Mouse (Mus musculus) B cell, adult 2 months (primary cell): ENCODE measurements around the gene Ndufb11.

ENCODE experiments used
- DNase-seq, 2 experiments: peaks; one replicate each; pipeline ENCODE4 v3.0.0; 2022

Gene Ndufb11

DNA sequence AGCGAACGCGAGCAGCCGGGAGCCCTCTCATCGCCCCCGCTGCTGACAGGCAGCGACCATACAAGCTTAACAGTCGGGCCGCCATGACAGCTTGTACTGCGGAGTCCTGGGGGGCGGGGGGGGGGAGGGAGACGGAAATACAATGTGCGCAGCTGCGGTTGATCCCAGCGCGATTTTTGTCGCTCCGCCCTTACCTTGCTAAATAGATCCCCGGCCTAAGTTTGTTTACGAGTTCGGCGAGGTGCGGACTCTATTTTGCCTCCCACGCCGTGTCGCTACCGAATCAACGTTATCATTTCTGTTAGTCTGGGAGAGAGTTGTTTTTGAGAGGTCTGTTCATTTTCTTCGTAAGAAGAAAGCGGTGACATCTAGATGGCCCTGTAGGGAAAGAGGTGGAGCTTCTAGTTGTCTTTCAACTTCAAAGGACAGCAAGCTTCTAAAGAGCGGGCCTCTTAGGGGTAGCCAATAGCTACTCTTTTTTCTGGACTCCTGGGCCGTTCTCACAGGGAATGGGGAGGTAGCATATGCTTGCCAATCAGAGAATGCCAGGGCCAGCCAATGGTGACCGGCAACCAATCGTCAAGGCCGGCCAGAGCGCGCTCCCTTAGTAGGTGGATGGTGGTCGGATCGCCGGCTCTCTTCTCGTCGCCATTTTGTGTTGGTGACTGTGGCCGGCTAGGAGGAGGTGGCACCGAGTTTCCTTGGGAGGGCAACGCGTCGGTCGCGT is at the start of gene Ndufb11, which contains the start of gene Rbm10:
Ndufb11 (minus strand) TSS at position 444 of the 727 bp plus-strand sequence.
Rbm10 (plus strand) TSS at position 328 of the 727 bp plus-strand sequence.
- DNase-seq: peak; percentile 77 to 80

GRCm38 (mm10) chrX:20663444-20663790 is 46.0 kb upstream of the Ndufb11 start:
- no peak for DNase-seq

- peak; percentile 84 to 88 for DNase-seq
These were observed 45.5 kb upstream of the Ndufb11 start for GRCm38 (mm10) chrX:20662716-20663443.

GRCm38 (mm10) chrX:20662317-20662715 is 44.9 kb upstream of the Ndufb11 start:
- peak in 1 of 2 experiments; percentile 1 for DNase-seq

DNA sequence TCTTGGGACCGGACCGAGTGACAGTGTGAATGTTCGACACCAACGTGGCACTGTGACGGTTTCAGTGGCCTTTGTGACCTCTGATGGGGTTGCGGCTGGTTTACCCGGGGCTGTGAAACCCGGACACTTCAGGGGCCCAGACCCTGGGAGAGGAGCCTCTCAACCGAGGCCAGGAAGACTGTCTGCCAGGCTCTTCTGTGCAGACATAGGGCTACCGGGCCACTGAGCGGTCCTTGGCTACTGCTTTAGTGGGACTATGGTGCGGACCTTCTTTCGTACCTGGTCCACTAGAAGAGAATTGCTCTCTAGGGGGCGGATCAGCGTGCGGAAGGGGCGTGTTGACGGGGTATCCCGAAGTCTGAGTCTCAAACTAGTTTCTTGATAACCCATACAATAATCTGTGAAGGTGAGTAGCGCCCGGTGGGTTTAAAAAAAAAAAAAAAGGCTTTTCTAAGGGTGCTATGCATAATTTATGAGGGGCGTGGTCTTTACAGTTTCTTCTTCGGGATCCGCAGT is 41.5 kb upstream of the Ndufb11 start:
- peak; percentile 24 to 32 for DNase-seq

DNA sequence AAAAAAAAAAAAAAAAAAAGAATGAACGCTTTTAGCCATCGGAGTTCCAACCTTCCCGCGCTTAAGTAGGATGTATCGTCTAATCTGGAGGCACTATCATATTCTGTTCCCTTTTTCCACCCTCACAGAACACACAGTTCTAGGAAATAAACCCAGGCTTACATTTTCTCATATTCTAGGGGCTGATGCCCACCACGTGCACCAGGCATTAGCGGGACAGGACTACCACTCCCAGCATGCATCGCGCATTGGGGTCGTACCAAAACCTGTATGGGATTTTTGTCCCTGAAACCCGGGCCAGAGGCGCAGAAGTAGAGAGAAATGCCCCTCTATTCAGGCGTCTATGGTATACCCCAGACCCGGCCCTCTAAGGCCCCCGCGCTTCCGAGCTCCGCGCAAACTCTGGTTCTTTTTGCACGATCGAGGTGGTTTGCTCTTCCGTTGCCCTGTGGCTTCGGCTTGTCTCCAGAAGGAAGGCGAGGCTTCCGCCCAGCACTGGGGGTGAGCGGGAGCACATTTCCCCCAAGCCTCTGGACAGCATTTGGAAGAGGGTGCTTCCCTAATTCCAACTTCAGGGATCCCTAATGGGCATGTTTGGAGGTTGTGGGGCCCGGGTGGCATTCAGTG is 40.7 kb upstream of the Ndufb11 start, which contains the start of gene Uba1:
Uba1 (plus strand) TSS at position 301 of the 627 bp plus-strand sequence.
- peak; percentile 78 to 83 for DNase-seq

DNA sequence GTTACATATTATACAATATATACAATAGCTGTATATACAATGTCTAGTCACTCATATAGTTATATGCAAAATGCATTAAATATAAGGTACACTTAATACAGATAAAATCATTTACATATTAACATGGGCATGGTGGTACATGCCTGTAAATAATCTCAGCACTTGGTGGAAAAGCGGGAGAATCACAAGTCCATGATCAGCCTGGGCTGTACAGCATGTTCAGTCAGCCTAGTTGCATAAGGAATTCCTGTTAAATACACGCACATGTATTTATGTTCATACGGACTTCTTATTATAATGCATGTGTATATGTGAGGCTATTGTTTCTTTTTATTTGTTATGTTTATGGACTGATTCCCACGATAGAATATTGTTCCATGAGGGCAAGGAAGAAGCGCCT is 40.2 kb upstream of the Ndufb11 start:
- DNase-seq: no peak

DNA sequence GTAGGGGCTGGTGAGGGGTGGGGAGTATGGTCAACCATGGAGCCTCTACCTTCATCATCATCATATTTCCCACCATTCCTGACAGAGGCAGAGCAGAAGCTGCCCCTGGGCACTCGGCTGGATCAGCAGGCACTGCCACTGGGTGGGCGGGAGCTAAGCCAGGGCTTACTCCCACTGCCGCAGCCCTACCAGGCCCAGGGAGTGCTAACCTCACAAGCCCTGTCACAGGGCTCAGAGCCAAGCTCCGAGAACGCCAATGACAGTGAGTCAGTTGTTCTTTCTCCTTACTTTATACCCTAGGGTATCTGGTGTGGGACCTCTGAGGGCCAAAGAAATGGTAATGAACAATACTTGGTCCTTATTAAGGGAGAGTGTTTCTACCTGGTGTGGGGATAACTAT is 27.4 kb upstream of the Ndufb11 start:
- DNase-seq: no peak

DNA sequence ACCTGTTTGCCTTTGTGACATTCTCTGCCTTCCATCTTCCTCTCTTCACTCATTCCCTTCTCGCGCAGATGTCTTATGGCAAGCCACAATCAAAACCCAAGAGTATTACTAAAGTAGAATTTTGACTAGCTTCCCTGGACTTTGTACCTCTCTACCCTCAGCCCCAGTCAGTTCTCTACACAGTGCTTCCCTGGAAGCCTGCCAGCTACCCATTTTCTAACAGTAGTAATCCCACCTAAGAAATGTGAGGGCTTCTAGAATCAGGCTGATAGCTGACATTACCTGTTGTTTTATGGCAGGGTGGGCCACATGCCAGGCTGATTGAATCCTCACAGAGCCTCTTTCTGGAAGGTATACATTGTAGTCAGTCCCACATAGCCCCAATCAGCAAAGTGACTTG is 20.7 kb upstream of the Ndufb11 start:
- DNase-seq: no peak

GRCm38 (mm10) chrX:20617903-20618399 is 532 bp upstream of the Ndufb11 start:
- DNase-seq: peak in 1 of 2 experiments; percentile 50

- DNase-seq: no peak
These were observed 601 bp downstream of the Ndufb11 start for GRCm38 (mm10) chrX:20616861-20617175.

DNA sequence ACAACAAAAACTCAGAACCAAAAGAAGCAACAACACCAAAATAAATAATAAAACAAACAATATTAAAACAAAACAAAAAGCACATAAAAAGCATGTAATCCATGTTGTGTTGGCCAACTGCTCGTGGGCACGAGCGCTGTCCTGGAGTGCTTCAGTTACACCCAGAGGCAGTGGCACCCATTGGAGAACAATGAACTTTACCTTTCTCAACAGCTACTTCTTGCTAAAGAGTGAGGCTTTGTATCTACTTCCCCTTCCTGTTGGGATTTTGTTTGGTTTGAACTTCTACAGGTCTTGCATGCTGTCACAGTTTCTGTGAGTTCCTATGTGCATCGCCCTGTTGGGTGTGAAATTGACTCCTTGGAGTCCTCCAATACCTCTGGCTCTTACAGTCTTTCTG is 8.9 kb downstream of the Ndufb11 start:
- no peak for DNase-seq

GRCm38 (mm10) chrX:20587968-20588367 is 29.5 kb downstream of the Ndufb11 start:
- DNase-seq: peak; percentile 21 to 32

- DNase-seq: no peak
These were observed 43.5 kb downstream of the Ndufb11 start for GRCm38 (mm10) chrX:20573927-20574326.

GRCm38 (mm10) chrX:20572683-20573082 is 44.7 kb downstream of the Ndufb11 start:
- no peak for DNase-seq

GRCm38 (mm10) chrX:20571024-20571423 is 46.4 kb downstream of the Ndufb11 start:
- DNase-seq: no peak
